Mouse (Mus musculus): ENCODE measurements at regions not wholly inside any gene's neighbourhood (a gene's known extent, or its start where the extent isn't known, plus 50 kb on each side); places are given as distances from the start of the nearest gene placed in this dataset.

DNA sequence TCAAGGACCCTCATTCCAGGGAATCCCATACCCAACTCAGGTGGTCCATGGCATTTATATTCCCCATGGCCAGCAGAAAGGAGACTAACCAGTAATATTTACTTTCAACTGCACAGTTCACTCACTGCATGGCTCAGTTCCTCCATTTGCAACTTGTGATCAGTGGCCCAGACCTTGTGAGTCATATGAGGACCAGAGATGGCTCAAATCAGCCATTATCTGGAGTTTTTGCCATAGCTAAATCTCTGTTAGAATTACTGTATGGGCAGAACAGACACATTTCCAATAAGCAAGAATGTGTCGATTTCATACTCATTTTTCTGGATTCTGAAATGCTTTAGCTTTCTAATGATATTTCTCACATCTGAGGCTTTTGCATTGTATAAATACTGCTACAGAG is 894.4 kb upstream of the Lrrc6 start:
- in situ Hi-C loops (cut with MboI, MseI) = no loop called here

DNA sequence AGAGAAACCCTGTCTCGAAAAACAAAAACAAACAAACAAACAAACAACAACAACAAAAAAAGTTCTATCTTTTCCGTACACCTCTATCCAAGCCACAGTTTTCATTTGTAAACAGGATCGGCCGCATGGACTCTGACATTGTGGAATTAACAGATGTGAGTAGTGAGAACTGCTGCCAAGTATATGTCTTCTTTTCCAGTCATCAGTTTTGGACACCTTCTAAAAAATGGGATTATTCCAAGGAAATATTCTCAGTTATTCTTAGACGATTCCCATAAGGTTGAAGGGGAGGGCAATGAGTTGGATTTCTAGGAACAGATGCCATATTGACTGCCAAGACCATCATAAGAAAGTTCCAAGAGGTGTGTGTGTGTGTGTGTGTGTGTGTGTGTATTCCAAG is 891.2 kb upstream of the Lrrc6 start:
- in situ Hi-C loops (cut with MboI, MseI) = no loop called here

DNA sequence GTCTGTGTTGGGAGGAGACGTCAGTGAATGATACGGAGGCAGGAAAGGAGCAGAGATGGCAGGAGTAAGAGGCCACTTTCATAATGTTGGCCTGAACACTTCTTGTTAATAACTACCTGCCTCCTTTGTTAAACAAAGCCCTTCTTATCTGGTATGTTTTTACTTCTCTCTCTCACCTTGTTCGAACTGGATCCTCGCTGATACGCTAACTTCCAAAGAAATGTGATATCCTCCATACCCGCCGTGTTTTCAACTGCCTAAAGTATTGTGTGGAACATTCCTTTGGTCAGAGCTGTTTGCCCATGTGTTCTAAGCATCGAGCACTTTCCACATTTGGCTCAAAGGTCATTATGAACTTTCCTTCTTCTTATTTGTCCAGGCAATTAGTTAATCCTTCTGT is 887.8 kb upstream of the Lrrc6 start:
- in situ Hi-C loops (cut with MboI, MseI) = no loop called here

DNA sequence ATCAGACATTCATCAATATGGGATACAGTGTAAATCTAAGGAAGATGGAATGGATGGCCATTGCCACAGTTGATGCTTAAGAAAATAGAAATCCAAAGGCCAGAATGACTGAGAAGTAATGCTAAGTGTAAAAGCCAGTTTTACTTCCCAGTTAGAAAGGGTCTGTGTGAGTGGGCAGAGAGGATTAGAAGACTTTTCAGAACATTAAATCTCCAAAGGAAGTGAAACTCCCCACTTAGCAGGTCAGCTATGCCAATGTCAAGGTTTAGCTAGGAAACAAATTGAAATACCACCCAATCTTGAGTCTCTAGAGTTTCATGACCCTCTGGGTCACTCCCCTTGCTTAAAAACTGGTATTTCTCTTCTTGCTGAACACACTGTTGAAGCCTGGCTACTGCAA is 886.2 kb upstream of the Lrrc6 start:
- in situ Hi-C loops (cut with MboI, MseI) = no loop called here

DNA sequence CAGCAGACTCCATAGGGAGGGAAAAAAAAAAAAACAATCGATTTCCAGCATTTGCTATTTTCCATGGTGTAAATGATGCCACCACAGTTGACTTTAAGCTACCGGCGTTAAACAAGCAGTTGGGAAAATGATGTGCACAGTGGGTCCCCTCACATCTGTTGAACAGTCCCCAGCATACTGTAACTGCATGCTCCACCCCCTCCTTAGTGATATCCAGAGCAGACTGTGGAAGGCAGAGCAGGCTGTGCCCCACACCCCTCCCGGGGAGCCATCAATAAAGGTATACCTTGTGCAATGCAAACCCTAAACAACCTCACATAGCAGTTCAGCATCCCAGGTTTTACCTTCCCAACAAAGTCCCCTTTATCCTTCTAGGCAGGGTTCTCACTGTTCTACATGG is 872.9 kb upstream of the Lrrc6 start:
- in situ Hi-C loops (cut with MboI, MseI) = no loop called here

DNA sequence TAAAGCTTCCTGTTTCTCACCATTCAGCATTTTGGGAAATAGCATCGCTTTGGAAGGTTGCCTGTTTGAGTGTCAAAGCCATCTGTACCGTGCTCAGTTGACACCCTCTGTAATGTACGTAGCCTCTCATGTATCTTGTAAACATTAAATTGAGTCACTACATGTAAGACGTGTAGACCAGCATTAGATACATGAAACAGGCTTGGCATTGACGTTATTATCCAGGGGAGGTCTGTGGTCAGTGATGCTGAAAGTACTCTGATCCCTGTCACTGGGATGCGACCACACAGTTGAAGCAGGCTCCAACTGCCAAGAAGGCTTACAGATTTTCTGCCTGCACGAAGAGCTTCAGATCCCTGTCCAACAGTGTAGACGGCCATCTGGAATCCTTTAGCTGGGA is 872.3 kb upstream of the Lrrc6 start:
- in situ Hi-C loops (cut with MboI, MseI) = no loop called here

DNA sequence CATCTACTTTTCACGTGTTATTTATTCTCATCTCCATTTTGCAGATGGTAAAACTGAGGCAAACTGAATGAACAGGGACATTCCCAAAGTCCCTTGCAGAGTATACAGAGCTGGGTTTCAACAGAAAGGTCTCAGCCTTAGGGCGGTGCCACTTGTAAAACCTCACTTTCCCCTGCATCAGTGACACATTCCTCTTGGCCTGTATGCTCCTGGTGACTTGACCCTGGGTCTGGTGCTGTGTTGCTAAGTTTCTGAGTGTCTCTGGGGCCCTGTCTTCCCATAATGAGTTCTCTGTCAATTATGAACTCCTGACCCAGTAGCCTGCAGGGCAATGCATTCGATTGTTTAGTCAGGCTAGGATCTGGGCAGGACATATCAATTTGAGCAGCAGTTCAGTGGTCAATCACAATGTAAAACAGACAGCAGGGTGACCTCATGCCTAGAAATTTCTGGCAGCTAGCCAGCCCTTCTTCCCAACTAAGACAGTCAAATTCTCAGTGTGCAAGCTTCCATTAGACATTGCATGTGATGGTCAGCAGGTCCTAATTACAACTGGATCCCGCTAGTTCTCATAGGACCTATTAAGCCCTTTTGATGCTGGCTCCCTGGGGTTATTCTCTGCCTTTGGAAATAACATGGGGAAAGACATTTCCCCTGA is 863.5 kb upstream of the Lrrc6 start:
- in situ Hi-C loops (cut with MboI, MseI) = loop anchor here (10.0 kb wide), 1 partner anchor 361 kb away; no protein-coding TSS in a partner anchor

DNA sequence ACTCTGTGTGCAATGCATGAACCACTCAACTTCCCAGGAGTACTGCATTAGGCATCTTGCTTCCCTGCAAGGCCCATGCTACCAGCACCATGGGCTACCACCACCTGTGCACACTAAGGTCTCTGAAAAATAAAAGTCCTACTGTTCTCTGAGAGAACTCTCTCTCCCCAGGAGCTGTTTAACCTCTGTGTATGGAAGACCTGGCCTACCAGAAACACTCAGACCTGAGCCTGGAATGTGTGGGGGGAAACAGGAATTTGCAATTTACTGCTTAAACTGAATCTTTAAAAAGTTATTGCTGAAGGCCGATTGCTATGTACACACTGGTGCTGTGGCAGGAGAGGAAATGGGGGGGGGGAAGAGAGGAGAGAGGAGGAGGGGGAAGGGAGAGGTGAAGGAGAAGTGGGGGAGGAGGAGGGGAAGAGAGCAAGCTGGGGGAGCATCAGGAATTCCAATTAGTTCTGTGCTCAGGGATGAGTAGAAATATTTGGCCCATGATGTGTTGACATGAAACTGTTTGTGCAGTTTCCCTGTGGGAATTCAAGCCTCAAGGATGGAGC is 860.4 kb upstream of the Lrrc6 start:
- in situ Hi-C loops (cut with MboI, MseI) = loop anchor here (10.0 kb wide), 1 partner anchor 364 kb away; no protein-coding TSS in a partner anchor

DNA sequence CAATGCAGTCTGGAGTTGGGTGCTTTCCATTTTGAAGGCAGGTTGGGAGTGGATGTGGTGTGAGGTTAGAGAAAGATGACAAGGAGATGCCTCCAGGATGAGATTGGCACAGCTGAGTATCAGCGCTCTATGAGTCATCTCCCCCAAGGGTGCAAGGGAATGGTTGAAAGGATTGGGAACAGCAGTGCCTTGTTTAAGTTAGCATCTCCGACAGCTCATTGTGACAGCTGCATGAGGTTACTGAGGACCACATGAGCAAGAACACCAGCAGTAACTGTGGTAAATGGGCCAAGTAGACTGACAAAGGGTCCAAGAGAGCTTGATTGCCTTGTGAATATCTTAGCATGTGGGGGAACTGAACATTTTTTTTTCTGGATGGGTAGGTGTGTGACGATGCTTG is 857.2 kb upstream of the Lrrc6 start:
- in situ Hi-C loops (cut with MboI, MseI) = no loop called here

DNA sequence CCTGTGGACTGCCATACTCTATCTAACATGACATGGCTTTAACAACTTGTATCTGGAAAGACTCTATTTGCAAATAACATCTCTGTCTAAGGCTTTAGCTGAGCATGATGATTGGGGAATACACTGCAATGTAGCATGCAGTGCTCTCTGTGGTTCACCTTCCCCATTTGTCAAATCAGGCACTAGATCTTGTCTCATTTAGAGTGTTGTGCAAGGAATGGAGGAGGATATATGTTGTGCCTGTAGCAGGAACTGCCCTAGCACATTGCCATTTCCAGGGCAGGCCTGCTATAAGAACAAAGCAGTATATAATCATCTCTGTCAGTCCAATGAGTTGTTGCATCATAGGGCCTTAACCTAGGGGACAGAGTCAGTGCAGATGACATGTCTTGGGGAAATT is 854.6 kb upstream of the Lrrc6 start:
- in situ Hi-C loops (cut with MboI, MseI) = no loop called here

DNA sequence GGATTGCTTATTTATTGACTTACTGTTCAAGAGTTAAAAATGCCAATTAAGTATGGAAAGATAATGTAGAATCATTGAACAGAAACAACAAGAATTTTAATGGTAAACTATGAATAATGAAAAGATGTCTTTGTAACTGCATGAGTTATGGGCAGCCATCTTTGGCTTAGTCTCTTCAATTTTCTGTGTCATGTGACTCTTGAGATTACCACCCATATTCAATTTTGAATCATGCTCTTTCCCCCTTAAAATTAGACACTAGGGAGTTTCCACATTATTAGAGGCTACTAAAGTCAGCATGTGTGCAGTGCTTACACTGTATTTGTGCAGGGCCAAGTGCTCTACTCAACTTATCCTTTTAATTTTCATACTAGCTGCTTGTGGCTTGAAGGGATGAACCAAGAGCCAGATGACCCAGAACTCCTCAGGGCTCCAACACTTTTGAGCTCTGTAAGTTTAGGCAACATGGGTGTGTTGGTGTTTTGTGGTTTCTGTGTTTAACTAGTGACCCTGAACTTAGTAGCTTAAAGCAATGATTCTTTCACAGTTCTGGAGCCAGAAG is 854.0 kb upstream of the Lrrc6 start:
- in situ Hi-C loops (cut with MboI, MseI) = no loop called here

DNA sequence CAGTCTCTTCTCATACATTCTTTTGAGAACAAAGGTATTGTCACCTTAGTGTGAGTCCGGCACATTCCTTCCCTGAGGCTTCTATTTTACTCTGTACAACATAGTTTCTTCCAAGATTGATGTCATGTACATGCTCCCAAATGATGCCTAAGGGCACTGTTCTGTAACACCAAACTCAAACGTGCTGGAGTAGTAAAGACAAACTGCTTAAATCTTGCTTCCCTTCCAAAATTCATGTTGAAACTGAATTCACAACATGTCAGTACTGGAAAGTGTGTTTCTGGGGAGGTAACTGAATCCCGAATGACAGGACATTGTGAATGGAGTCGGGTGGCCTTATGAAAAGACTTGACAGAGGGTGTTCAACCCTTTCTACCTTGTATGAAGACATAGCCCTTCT is 848.8 kb upstream of the Lrrc6 start:
- in situ Hi-C loops (cut with MboI, MseI) = no loop called here

DNA sequence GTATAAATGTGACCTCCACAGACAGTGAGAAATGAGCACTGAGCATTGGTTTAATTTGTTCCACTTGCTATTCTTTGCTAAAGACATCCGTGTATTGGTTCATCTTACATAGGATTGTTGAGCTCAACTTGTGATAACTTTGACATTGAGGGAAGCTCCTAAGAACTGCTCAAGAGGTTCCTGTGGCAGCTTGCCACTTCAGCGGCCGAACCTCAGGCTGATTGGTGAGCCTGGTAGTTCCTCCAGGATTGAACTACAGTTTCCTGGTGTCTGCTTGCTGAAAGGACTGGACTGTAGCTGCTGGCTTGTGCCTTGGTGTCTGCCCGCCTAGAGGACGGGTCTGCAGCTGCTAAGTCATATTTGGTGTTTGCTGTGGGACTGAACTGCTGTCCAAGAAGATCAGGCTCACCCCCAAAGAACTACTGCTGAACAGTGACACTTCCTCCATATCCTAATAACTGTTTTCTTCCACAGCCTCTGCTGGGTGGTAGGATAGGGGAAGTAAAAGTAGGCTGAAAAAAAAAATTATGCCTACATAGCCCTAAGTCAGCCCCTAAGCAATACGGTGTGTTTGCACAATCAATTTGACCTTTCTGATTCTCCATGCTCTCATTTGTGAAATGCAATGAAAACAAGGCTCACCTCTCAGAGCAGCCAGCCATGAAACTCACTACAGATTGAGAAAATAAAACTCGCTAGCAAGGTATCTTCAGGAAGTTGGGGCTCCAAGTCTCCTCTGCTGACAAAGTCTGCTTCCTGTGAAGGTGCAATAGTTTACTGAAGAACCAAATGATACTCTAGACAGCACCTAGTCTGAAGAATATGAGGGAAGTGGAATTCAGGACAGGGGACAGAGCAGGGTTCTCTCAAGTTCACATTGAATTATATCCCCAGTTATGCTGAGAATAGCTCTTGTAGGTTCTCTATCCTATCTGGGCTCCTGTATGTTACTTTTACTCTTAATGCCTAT is 844.8 kb upstream of the Lrrc6 start:
- in situ Hi-C loops (cut with MboI, MseI) = no loop called here

DNA sequence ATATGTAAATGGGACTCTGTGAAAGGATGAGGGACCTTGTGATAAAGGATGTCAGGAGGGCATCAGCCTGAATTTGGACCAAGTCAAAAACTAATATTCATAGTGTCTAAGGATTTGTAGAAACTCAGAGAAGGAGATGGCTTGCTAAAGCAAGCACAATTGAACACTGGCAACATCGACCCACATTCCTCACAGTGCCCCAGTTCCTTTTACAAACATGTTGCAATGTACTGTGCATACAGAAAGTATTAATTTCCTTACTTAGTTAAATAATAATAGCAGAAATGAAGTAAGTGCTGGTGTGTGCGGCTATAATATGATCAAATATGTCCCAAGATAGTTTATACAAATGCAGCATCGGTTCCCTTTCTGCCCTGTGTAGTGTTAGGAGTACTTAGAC is 841.3 kb upstream of the Lrrc6 start:
- in situ Hi-C loops (cut with MboI, MseI) = no loop called here

DNA sequence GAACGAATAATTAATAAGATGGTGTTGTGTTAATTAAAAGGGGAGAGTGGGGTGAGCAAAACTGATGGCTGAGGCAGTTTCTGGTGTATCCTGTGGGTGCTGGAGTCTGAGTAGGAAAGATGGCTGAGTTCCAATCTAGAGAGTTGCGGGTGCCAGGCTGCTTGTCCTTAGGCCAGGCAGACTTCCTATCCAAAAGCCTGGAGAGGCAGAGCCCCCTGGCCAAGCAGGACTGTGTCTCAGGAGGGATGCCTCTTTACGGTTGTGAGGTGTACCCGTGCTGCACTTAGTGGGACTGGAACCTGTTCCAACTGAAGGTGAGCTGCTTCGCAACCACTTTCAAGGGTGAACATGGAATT is 836.3 kb upstream of the Lrrc6 start:
- in situ Hi-C loops (cut with MboI, MseI) = no loop called here

DNA sequence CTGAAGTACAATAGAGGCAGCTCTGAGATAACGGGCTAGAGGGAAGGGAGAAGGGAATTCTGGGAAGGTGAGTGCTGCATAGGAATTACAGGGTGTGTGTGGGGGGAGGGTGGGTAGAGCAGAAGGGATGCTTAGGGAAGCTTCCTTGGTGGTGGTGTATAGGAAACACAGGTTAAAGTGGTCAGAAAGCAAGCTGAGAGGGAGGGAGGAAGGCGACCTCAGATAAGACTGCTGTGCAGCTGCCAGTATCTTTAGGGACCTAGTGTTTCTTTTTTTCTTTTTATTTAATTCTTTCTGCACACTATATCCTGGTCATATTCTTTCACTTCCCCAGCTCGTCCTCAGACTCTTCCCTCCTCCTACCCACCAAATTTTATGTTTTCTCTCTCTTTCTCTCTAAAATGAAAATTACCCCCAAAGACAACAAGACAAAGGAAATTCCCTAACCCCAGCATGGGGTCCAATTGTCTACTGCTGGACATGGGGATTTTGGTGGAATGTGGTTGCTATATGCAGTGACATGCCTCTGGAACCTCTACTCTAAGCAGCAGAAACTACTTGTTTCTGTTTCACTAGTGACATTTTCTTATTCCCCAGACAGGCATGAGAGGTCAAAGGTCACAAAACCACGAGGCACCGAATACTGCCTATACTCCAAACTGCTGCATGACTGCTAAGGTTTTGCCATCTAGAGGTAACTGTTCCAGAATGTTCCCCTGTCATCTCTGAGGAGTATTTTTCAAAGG is 835.8 kb upstream of the Lrrc6 start:
- in situ Hi-C loops (cut with MboI, MseI) = no loop called here

DNA sequence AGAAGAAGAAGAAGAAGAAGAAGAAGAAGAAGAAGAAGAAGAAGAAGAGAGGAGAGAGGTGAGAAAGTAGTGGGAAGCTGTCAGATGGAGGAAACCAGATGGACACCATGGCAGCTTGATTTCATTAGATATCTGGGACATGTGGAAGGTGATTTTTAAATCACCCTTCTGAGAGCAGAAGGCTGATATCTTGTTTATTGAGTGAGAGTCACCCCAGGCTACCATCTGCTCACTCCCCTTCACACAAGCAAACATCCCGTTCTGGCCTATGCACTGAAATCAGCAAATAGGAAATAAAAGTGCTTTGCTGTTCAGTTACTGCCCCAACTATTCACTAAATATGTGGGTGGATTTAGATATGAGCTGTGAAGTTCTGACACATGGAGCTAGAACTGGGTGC is 831.8 kb upstream of the Lrrc6 start:
- in situ Hi-C loops (cut with MboI, MseI) = no loop called here

DNA sequence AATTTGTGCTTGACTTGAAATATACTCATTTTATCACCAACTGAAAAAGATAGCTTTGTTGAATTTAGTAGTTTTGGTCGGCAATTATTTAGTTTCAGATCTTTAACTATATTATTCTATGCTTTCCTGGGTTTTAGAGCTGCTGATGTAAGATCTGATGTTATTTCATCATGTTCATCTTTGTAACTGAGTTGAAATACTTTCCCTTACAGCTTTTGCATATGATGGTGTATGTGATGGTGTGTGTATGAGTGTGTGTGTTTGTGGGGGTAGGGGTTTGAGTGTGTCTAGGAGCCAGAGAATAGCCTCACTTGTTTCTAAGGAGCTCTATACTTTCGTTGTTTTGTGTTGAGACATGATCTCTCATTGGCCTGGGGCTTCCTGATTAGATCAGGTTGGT is 819.6 kb upstream of the Lrrc6 start:
- in situ Hi-C loops (cut with MboI, MseI) = loop anchor here (10.0 kb wide), 1 partner anchor 1425 kb away; no protein-coding TSS in a partner anchor

DNA sequence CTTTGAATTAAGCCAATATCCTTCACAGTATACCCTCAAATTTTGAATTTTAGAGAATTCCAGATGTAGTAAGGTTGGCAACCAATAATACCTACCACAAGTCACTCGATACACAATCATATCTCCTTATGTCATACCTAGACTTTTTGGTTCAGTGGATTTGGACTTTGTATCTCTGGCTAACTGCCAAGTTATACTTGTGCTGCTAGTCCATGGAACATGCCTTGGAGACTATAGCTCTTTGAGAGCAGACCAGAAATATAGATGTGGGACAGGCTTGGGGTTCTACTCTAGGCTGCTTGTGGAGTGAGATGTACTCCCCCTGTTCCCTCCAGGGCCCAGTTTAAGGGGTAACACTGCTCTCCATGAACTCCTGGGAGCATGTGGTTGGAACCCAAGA is 814.5 kb upstream of the Lrrc6 start:
- in situ Hi-C loops (cut with MboI, MseI) = no loop called here

DNA sequence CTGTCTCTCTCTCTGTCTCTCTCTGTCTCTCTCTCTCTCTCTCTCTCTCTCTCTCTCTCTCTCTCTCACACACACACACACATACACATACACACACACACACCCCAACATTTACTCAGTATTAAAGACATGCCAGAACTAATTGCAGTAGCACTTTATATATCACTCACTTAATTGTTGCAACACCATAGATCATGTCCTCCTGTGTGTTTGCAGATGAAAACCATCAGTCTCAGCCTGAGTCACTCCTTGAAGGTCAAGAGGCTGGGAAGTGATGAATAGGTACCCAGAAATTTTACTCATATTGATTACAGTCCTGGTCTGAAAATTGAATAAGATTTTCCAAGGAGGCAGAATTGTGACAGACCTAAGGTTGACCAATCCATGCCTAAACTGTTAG is 812.9 kb upstream of the Lrrc6 start:
- in situ Hi-C loops (cut with MboI, MseI) = no loop called here

DNA sequence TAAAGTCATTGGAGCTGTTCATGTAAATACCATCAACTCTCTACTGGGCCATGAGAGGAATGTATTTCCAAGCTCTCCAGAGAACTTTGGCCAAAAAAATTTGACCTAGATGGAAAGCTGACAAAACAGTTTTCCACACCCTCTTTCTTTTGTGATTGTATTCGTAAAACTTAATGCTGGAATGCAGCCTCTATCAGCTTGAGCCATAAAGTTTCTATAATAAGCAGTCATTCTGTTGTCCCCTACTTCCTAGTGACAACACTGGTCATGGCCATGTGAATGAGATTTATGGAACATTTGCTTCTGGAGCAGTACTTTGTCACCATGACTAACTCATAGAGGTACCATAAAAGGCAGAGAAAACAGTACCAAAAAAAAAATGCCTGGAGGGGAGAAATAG is 805.0 kb upstream of the Lrrc6 start:
- in situ Hi-C loops (cut with MboI, MseI) = no loop called here

DNA sequence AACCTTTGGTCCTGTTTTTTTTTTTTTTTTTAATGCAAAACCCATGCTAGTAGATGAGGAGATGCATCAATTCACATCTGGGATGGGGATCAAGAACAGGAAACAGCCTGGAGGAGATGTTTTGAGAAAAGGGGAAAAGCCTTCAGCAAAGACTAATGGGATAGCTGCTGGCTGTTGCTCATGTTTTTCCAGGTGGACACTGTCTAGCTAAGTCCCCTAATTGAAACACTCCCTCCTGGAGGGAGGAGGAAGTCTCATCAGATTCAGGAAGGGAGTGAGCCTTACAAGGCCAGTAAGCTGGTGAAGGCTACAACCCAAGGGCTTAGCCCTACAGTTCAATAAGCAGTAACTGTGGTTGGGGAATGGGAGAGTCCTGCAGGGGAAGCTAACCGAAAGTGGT is 803.1 kb upstream of the Lrrc6 start:
- in situ Hi-C loops (cut with MboI, MseI) = no loop called here

All from T-helper 1 cell (primary cell).